Mouse (Mus musculus): ENCODE results near the gene Pld6.
"Not testable (repeated sequence)": the region's sequence is repeated elsewhere in the genome, so short reads cannot be mapped to it uniquely, and the experiment has no call there.

The Pld6 gene

DNA sequence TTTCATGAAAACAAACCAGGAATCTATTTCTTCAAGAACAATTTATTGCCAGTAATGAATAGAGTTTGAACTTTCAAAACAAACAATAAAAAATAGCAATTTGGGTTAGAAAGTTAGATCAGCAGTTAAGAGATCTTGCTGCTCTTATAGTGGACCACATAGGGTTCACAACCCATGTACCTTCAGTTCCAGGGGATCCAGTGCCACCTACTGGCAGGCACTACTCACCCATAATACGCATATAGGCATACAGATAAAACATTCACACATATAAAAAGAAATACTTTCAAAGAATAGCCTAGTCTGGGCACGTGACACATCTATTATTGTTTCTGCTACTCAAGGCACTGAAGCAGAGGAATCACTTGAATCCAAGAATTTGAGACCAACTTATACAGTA is 40.8 kb downstream of the Pld6 start:
- DNase-seq (ENCODE audit: low spot score) = no peak

DNA sequence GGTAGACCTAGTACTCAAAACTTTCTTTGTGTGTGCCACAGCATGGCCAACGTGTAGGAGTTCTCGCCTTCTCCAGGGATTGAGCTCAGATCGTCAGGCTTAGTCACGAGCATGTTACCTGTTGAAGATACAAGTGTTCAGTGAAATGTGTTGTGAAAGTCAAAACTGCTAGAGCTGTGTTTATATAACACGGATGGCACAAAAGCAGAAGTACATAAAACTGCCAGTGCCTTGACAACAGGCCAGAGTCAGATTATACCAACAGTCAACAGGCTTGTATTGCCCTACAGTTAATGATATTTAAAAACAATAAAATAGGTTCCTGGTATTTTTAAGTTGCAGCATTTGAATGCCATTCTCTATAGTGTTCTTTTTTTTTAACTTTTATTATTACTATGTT is 41.6 kb downstream of the Pld6 start:
- no peak for DNase-seq (ENCODE audit: low spot score)

DNA sequence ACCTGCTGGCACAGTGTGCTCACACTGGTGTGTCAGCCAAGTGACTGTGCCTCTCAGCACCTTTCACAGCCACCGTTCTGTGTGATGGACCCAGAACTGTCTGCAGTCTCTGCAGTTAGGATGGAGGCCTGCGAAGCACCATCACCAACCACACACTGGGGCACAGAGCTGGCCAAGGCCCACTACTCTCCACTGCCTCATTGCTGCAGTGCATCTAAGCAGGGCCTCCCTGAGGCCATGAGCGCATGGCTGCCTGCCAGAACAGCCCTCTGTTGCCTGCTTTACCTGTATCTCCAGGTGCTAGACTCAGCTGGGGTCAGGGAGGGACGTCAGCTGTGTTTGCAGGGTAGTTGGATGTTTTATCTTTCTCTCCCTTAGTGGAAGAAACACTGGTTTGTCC is 43.1 kb downstream of the Pld6 start:
- DNase-seq (ENCODE audit: low spot score) = no peak

- DNase-seq (ENCODE audit: low spot score) = no peak
Measured at GRCm38 (mm10) chr11:59743712-59744111, 43.7 kb downstream of the Pld6 start.

GRCm38 (mm10) chr11:59743307-59743706 is 44.1 kb downstream of the Pld6 start:
- DNase-seq (ENCODE audit: low spot score) = no peak

- no peak for DNase-seq (ENCODE audit: low spot score)
Measured at GRCm38 (mm10) chr11:59741915-59742314, 45.5 kb downstream of the Pld6 start.

DNA sequence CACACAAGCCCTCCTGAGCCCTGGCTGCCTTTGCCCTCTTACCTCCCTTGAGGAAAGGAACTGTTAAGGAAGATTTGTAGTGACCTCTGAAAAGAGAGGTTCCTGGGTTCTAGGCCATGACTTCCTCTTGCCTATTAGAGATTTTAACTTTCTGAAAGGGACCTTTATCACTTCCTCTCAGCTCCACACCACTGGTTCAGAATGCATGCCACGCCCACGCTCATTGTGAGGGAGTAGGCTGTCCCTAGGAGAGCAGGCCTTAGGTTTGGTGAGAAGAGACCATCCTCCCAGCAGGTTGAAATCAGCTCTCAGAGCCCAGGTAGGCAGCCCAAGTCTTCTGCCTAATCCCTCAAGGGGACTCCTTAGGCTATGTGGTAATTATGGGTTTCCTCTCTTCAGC is 47.4 kb downstream of the Pld6 start:
- no peak for DNase-seq (ENCODE audit: low spot score)

- no peak for DNase-seq (ENCODE audit: low spot score)
Measured at GRCm38 (mm10) chr11:59737250-59737649, 50.2 kb downstream of the Pld6 start.

DNA sequence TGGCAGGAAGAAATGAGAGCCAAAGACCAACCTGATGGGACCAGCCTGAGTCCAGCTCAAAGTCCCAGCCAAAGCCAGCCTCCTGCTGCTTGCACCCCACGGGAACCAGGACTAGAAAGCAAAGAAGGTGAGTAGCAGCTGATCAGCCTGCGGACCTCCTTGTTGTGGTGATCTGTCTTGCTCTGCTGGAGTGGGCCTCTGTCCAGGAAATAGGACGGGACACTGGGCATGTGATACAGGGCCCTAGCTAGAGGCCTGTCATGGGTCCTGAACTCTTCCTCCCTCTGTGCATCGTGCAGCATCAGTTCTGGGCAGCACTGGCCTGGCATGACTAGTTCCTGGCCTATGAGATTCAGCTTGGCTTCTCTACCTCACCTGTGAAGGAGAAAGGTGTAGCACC is 51.5 kb downstream of the Pld6 start:
- not testable (repeated sequence) for DNase-seq (ENCODE audit: low spot score)

- no peak for DNase-seq (ENCODE audit: low spot score)
Measured at GRCm38 (mm10) chr11:59734335-59734734, 53.1 kb downstream of the Pld6 start.
